Mouse (Mus musculus): ENCODE measurements at regions not wholly inside any gene's neighbourhood (a gene's known extent, or its start where the extent isn't known, plus 50 kb on each side); places are given as distances from the start of the nearest gene placed in this dataset.

GRCm38 (mm10) chr2:159250993-159251665 lies 456.5 kb downstream of the Dhx35 start:
- ATAC-seq (ENCODE audit: low read depth) (no peak), DNase-seq (ENCODE audit: low spot score) (no peak)
- Histone ChIP-seq H3K27ac (replicated peaks; ENCODE audit: low read depth, low read length) (no peak overlapping the region), H3K9me3 (ENCODE audit: control insufficient read depth, low read length) (no peaks in the 10 kb centered on the region), H3K9ac (ENCODE audit: low read depth, low read length) (no peak overlapping the region), H3K36me3 (ENCODE audit: control insufficient read depth, insufficient read depth, low read length) (no peaks in the 10 kb centered on the region), H3K27me3 (replicated peaks; ENCODE audit: control insufficient read depth, insufficient read depth, low read length) (no peaks in the 10 kb centered on the region), H3K4me1 (ENCODE audit: control insufficient read depth, insufficient read depth, low read length) (no peaks in the 10 kb centered on the region), H3K4me3 (ENCODE audit: low read depth, low read length) (no peak overlapping the region), H3K4me2 (ENCODE audit: low read depth, low read length) (no peak overlapping the region)
- WGBS: 56% methylated on average over 6 of the region's 6 CpGs

GRCm38 (mm10) chr2:159270221-159271080 lies 475.8 kb downstream of the Dhx35 start:
- ATAC-seq (ENCODE audit: low read depth) (no peak), DNase-seq (ENCODE audit: low spot score) (peak; percentile 67)
- 39% methylated on average over 10 of the region's 10 CpGs for WGBS

DNA sequence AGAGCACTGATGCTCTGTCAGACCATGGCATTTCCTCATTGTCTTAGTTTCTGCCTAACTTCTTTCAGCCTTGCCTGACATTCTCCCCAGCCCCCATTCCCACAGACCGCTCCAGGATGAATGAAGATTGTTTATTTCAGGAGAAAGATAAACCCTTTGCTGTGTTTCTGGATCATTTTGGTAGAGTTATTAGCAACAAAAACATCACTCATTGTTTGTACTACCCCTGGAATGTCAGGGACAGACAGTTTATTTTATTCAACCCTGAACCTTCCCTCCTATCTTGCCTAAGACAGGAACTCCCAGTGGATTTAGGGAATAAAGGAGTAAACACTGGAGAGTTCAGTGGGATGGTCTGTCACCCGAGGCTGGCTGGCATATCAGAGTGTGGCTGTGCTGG lies 484.3 kb downstream of the Dhx35 start:
- Histone ChIP-seq H3K27me3 (replicated peaks; ENCODE audit: control insufficient read depth, insufficient read depth, low read length) (no peaks in the 10 kb centered on the region), H3K27ac (replicated peaks; ENCODE audit: low read depth, low read length) (no peak overlapping the region), H3K4me3 (ENCODE audit: low read depth, low read length) (no peak overlapping the region), H3K9ac (ENCODE audit: low read depth, low read length) (no peak overlapping the region), H3K4me2 (ENCODE audit: low read depth, low read length) (no peak overlapping the region), H3K4me1 (ENCODE audit: control insufficient read depth, insufficient read depth, low read length) (no peaks in the 10 kb centered on the region), H3K36me3 (ENCODE audit: control insufficient read depth, insufficient read depth, low read length) (no peaks in the 10 kb centered on the region), H3K9me3 (ENCODE audit: control insufficient read depth, low read length) (no peaks in the 10 kb centered on the region)
- ATAC-seq (ENCODE audit: low read depth) (no peak), DNase-seq (ENCODE audit: low spot score) (no peak)
- 45% methylated on average over 2 of the region's 2 CpGs for WGBS

More at GRCm38 (mm10) chr2:159270221-159271080, 475.8 kb downstream of the Dhx35 start:
- H3K9me3 ChIP-seq (ENCODE audit: control insufficient read depth, low read length): no peaks in the 10 kb centered on the region
- no peak overlapping the region for H3K9ac ChIP-seq (ENCODE audit: low read depth, low read length)
- H3K4me2 ChIP-seq (ENCODE audit: low read depth, low read length): no peak overlapping the region
- H3K4me1 ChIP-seq (ENCODE audit: control insufficient read depth, insufficient read depth, low read length): peaks cover 4% of the 10 kb centered on the region; the same call in 1 of the 2 replicates
- no peaks in the 10 kb centered on the region for H3K27me3 ChIP-seq (replicated peaks; ENCODE audit: control insufficient read depth, insufficient read depth, low read length)
- no peaks in the 10 kb centered on the region for H3K36me3 ChIP-seq (ENCODE audit: control insufficient read depth, insufficient read depth, low read length)
- no peak overlapping the region for H3K27ac ChIP-seq (replicated peaks; ENCODE audit: low read depth, low read length)
- H3K4me3 ChIP-seq (ENCODE audit: low read depth, low read length): no peak overlapping the region

GRCm38 (mm10) chr2:159281558-159282320 lies 487.1 kb downstream of the Dhx35 start:
- no peak overlapping the region for H3K9ac ChIP-seq (ENCODE audit: low read depth, low read length)
- ATAC-seq (ENCODE audit: low read depth) (no peak), DNase-seq (ENCODE audit: low spot score) (no peak)
- no peak overlapping the region for H3K4me2 ChIP-seq (ENCODE audit: low read depth, low read length)
- no peaks in the 10 kb centered on the region for H3K27me3 ChIP-seq (replicated peaks; ENCODE audit: control insufficient read depth, insufficient read depth, low read length)
- H3K4me1 ChIP-seq (ENCODE audit: control insufficient read depth, insufficient read depth, low read length): no peaks in the 10 kb centered on the region
- no peaks in the 10 kb centered on the region for H3K9me3 ChIP-seq (ENCODE audit: control insufficient read depth, low read length)
- no peaks in the 10 kb centered on the region for H3K36me3 ChIP-seq (ENCODE audit: control insufficient read depth, insufficient read depth, low read length)
- H3K4me3 ChIP-seq (ENCODE audit: low read depth, low read length): no peak overlapping the region
- H3K27ac ChIP-seq (replicated peaks; ENCODE audit: low read depth, low read length): no peak overlapping the region
- 77% methylated on average over 8 of the region's 8 CpGs for WGBS

GRCm38 (mm10) chr2:159284100-159284499 lies 489.5 kb downstream of the Dhx35 start:
- Histone ChIP-seq H3K4me3 (ENCODE audit: low read depth, low read length) (no peak overlapping the region), H3K4me2 (ENCODE audit: low read depth, low read length) (no peak overlapping the region), H3K36me3 (ENCODE audit: control insufficient read depth, insufficient read depth, low read length) (no peaks in the 10 kb centered on the region), H3K9ac (ENCODE audit: low read depth, low read length) (no peak overlapping the region), H3K27ac (replicated peaks; ENCODE audit: low read depth, low read length) (no peak overlapping the region), H3K4me1 (ENCODE audit: control insufficient read depth, insufficient read depth, low read length) (no peaks in the 10 kb centered on the region), H3K9me3 (ENCODE audit: control insufficient read depth, low read length) (no peaks in the 10 kb centered on the region), H3K27me3 (replicated peaks; ENCODE audit: control insufficient read depth, insufficient read depth, low read length) (no peaks in the 10 kb centered on the region)
- DNase-seq (ENCODE audit: low spot score) (peak; percentile 25), ATAC-seq (ENCODE audit: low read depth) (no peak)
- WGBS: 75% methylated on average over 5 of the region's 5 CpGs

DNA sequence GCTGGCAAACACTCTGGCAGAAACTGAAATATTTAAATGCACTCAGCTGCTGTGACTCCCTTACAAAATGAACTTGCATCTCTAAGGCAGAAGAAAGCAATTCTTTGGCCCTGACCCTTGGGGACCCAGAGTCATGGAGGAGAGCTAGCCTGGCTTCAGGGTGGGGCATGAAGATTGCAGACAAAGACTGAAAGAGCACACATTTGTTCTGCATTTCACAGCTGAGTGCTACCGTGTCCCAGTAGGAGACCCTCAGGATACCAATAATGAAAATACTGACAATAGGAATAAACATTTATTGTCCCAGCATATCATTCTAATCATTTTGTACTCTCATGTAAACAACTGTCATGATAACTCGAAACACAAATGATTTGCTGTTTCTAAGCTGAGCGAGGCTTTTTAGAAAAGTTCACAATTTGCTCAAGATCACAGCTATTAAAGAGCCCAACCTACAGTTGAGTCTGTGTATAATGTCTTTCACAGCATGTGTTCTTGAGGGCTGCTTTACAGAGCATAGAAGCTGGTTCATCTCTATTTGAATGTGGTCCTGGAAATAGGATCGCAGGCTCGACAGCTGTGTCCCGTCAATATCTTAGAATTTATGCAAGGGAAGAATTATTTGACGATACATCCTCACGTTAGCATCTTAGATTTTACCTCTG lies 490.1 kb downstream of the Dhx35 start:
- Histone ChIP-seq H3K9me3 (ENCODE audit: control insufficient read depth, low read length) (no peaks in the 10 kb centered on the region), H3K36me3 (ENCODE audit: control insufficient read depth, insufficient read depth, low read length) (no peaks in the 10 kb centered on the region), H3K4me3 (ENCODE audit: low read depth, low read length) (no peak overlapping the region), H3K4me2 (ENCODE audit: low read depth, low read length) (no peak overlapping the region), H3K9ac (ENCODE audit: low read depth, low read length) (no peak overlapping the region), H3K4me1 (ENCODE audit: control insufficient read depth, insufficient read depth, low read length) (no peaks in the 10 kb centered on the region), H3K27ac (replicated peaks; ENCODE audit: low read depth, low read length) (no peak overlapping the region), H3K27me3 (replicated peaks; ENCODE audit: control insufficient read depth, insufficient read depth, low read length) (no peaks in the 10 kb centered on the region)
- WGBS: 66% methylated on average over 8 of the region's 8 CpGs
- ATAC-seq (ENCODE audit: low read depth) (no peak), DNase-seq (ENCODE audit: low spot score) (no peak)

GRCm38 (mm10) chr2:159287996-159288563 lies 493.5 kb downstream of the Dhx35 start:
- no peak overlapping the region for H3K27ac ChIP-seq (replicated peaks; ENCODE audit: low read depth, low read length)
- H3K9me3 ChIP-seq (ENCODE audit: control insufficient read depth, low read length): no peaks in the 10 kb centered on the region
- no peaks in the 10 kb centered on the region for H3K36me3 ChIP-seq (ENCODE audit: control insufficient read depth, insufficient read depth, low read length)
- no peak overlapping the region for H3K4me2 ChIP-seq (ENCODE audit: low read depth, low read length)
- no peaks in the 10 kb centered on the region for H3K4me1 ChIP-seq (ENCODE audit: control insufficient read depth, insufficient read depth, low read length)
- DNase-seq (ENCODE audit: low spot score): no peak
- no peak overlapping the region for H3K9ac ChIP-seq (ENCODE audit: low read depth, low read length)
- H3K4me3 ChIP-seq (ENCODE audit: low read depth, low read length): no peak overlapping the region
- ATAC-seq (ENCODE audit: low read depth): no peak
- WGBS: 78% methylated on average over 6 of the region's 6 CpGs
- H3K27me3 ChIP-seq (replicated peaks; ENCODE audit: control insufficient read depth, insufficient read depth, low read length): no peaks in the 10 kb centered on the region

GRCm38 (mm10) chr2:159290081-159290480 lies 495.5 kb downstream of the Dhx35 start:
- Histone ChIP-seq H3K4me3 (ENCODE audit: low read depth, low read length) (no peak overlapping the region), H3K4me2 (ENCODE audit: low read depth, low read length) (no peak overlapping the region), H3K9ac (ENCODE audit: low read depth, low read length) (no peak overlapping the region), H3K27ac (replicated peaks; ENCODE audit: low read depth, low read length) (no peak overlapping the region), H3K27me3 (replicated peaks; ENCODE audit: control insufficient read depth, insufficient read depth, low read length) (no peaks in the 10 kb centered on the region), H3K36me3 (ENCODE audit: control insufficient read depth, insufficient read depth, low read length) (no peaks in the 10 kb centered on the region), H3K4me1 (ENCODE audit: control insufficient read depth, insufficient read depth, low read length) (no peaks in the 10 kb centered on the region), H3K9me3 (ENCODE audit: control insufficient read depth, low read length) (no peaks in the 10 kb centered on the region)
- 82% methylated on average over 1 of the region's 1 CpGs for WGBS
- no peak for ATAC-seq (ENCODE audit: low read depth)
- no peak for DNase-seq (ENCODE audit: low spot score)

All from embryonic facial prominence, embryonic 14.5 days (tissue).